Mouse (Mus musculus) mouse embryonic stem cell (cell line): ENCODE results near the gene Stab1.

Source experiments
- in situ Hi-C, 2 experiments: fragments of 300-500 bp; cut with MboI; formaldehyde crosslinking; loops; 1 replicate in 1 of 2; 3 replicates in 1 of 2; pipeline ENCODE4 v1.14.3; 2019 to 2020; ENCODE audit warnings: low sequenced_read_pairs in 2 of 2, low pct_unique_long_range_greater_than_20kb in 1 of 2, mixed read lengths in 1 of 2; ENCODE audit not compliant: unreplicated experiment in 1 of 2

Stab1 gene

GRCm38 (mm10) chr14:31136411-31137280 lies 31.8 kb downstream of the Stab1 start:
- in situ Hi-C loops = no loop called here

GRCm38 (mm10) chr14:31135495-31136410 lies 32.7 kb downstream of the Stab1 start:
- in situ Hi-C loops = no loop called here

- in situ Hi-C loops = no loop called here
Observed at GRCm38 (mm10) chr14:31134015-31135000, 34.1 kb downstream of the Stab1 start.

- in situ Hi-C loops = no loop called here
Observed at GRCm38 (mm10) chr14:31133023-31133665, 35.3 kb downstream of the Stab1 start.

- in situ Hi-C loops = no loop called here
Observed at GRCm38 (mm10) chr14:31132491-31132975, 35.9 kb downstream of the Stab1 start.

GRCm38 (mm10) chr14:31132031-31132430 lies 36.4 kb downstream of the Stab1 start:
- in situ Hi-C loops = no loop called here

- in situ Hi-C loops = no loop called here
Observed at GRCm38 (mm10) chr14:31131272-31131821, 37.1 kb downstream of the Stab1 start.

GRCm38 (mm10) chr14:31130236-31131220 lies 37.9 kb downstream of the Stab1 start, which contains the start of gene Nt5dc2:
Gene Nt5dc2 (plus strand): TSS chr14:31131053.
- in situ Hi-C loops = no loop called here

GRCm38 (mm10) chr14:31129326-31130235 lies 38.9 kb downstream of the Stab1 start:
- in situ Hi-C loops = no loop called here

- in situ Hi-C loops = no loop called here
Observed at GRCm38 (mm10) chr14:31128826-31129219, 39.6 kb downstream of the Stab1 start, which contains the start of gene Smim4. Gene Smim4 (minus strand): TSS chr14:31128956.

- in situ Hi-C loops = no loop called here
Observed at GRCm38 (mm10) chr14:31128101-31128825, 40.2 kb downstream of the Stab1 start.

- in situ Hi-C loops = no loop called here
Observed at GRCm38 (mm10) chr14:31126826-31127225, 41.6 kb downstream of the Stab1 start.

GRCm38 (mm10) chr14:31125106-31126075 lies 43.0 kb downstream of the Stab1 start:
- in situ Hi-C loops = no loop called here

GRCm38 (mm10) chr14:31115522-31115921 lies 52.9 kb downstream of the Stab1 start:
- in situ Hi-C loops = no loop called here
